Mouse (Mus musculus): ENCODE data around the gene Trpm7. TPM values are rescaled to one million over a fixed set of nuclear protein-coding genes. Genes with fewer than 3 reads are reported as not detected.

Trpm7 gene
- polyA plus RNA-seq, 1 experiment = 34.5 TPM

DNA sequence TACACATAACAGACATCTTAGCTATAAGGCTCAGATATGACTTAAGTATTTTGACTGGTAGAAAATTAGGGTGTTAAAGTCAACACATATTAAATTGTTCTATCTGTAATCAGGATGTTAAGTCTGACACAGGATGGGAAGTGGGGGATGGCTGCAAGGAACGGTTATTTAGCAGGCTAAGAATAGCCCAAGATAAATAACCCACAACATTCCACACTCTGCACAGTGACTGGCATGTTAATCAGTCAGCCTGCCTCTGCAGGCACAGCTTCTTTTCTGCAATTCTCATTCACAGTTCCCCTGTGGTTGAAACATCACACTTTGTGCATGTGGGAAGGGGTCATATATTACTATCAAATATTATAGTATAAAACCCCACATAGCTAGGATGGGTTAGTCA lies 60.2 kb downstream of the Trpm7 start:
- DNase-seq (ENCODE audit: low read depth) = peak; percentile 11
- no peak for TF ChIP-seq CTCF (IDR thresholded peaks at IDR 0.05; ENCODE audit: borderline replicate concordance, extremely low read depth, insufficient read depth, insufficient read length)
- TF ChIP-seq POLR2A (IDR thresholded peaks at IDR 0.05; ENCODE audit: borderline replicate concordance, extremely low read depth, insufficient read depth, insufficient read length, poor library complexity, severe bottlenecking) = no peak

DNA sequence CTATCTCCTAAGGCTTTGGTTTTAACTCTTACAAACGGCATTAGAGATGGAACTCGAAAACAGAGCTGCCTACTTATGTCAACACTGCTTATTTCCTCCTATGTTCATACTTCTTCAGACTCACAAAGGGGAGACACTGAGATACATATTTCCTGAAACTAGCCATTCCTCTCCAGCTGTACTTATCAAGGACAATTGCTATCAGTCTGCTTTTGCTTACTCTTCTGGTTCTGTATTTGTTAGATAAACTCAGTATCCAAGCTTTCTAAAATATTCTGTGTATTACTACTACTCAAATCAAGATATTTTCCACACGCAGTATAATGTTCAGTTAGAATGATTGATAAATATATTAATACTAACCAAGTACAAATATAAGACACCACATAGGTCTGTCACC lies 74.0 kb downstream of the Trpm7 start:
- no peak for DNase-seq (ENCODE audit: low read depth)
- no peak for TF ChIP-seq CTCF (IDR thresholded peaks at IDR 0.05; ENCODE audit: borderline replicate concordance, extremely low read depth, insufficient read depth, insufficient read length)
- TF ChIP-seq POLR2A (IDR thresholded peaks at IDR 0.05; ENCODE audit: borderline replicate concordance, extremely low read depth, insufficient read depth, insufficient read length, poor library complexity, severe bottlenecking) = no peak

DNA sequence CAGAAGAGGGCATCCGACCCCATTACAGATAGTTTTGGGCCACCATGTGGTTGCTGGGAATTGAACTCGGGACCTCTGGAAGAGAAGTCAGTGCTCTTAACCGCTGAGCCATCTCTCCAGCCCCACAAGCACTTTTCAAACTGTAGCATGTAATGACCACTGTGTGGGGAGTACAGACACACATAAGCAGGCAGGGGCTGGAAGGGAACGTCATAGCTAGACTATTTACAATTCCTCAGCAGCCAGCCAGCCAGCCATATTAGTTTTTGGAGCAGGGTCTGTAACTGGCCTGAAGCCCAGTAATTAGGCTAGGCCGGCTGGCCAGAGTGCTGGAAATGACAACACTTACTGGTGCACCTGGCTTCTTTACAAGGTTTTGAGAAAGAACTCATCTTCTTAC lies 77.6 kb downstream of the Trpm7 start:
- TF ChIP-seq CTCF (IDR thresholded peaks at IDR 0.05; ENCODE audit: borderline replicate concordance, extremely low read depth, insufficient read depth, insufficient read length) (no peak), POLR2A (IDR thresholded peaks at IDR 0.05; ENCODE audit: borderline replicate concordance, extremely low read depth, insufficient read depth, insufficient read length, poor library complexity, severe bottlenecking) (no peak)

DNA sequence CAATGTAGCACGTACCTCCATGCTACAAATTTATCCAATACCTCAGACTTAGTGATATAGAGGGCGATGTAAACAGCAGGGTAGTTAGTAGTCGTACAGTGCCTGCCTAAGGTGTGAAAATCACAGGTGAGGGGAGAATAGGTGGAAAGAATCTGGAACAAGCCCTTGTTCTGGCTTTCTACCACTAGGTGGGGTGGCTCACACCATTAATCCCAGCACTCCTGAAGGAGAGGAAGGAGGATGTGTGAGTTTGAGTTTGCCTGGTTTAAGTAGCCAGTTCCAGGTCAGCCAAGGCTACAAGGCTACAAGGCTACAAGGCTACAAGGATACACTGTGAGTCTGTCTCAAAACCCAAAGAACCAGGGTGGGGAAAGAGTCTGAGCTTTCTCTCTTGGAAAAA lies 80.3 kb downstream of the Trpm7 start:
- TF ChIP-seq CTCF (IDR thresholded peaks at IDR 0.05; ENCODE audit: borderline replicate concordance, extremely low read depth, insufficient read depth, insufficient read length) (peak; percentile 36; the same call in 1 of the 2 replicates), POLR2A (IDR thresholded peaks at IDR 0.05; ENCODE audit: borderline replicate concordance, extremely low read depth, insufficient read depth, insufficient read length, poor library complexity, severe bottlenecking) (no peak)
- peak; percentile 6 for DNase-seq (ENCODE audit: low read depth)

More for the DNA sequence above, 77.6 kb downstream of the Trpm7 start:
- DNase-seq (ENCODE audit: low read depth) = peak; percentile 28

DNA sequence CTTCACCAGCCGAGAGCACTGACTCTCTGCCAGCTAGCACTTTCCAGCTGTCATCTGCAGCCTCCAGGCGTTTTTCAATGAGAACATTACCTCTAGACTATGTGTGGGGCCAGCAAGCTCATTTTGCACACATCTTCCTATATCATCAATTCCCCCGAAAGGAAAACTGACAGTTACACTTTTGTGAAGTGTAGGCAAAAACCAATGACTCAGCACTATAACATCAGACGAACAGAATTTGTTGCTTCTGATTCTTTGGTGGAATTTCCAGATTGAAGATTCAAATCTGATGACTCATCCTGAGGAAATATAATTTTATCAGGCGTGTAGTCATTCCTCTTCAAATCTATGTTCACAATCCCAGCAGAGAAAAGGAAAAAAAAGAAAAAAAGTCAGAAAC lies 83.4 kb downstream of the Trpm7 start:
- no peak for TF ChIP-seq POLR2A (IDR thresholded peaks at IDR 0.05; ENCODE audit: borderline replicate concordance, extremely low read depth, insufficient read depth, insufficient read length, poor library complexity, severe bottlenecking)
- no peak for TF ChIP-seq CTCF (IDR thresholded peaks at IDR 0.05; ENCODE audit: borderline replicate concordance, extremely low read depth, insufficient read depth, insufficient read length)
- DNase-seq (ENCODE audit: low read depth) = no peak

DNA sequence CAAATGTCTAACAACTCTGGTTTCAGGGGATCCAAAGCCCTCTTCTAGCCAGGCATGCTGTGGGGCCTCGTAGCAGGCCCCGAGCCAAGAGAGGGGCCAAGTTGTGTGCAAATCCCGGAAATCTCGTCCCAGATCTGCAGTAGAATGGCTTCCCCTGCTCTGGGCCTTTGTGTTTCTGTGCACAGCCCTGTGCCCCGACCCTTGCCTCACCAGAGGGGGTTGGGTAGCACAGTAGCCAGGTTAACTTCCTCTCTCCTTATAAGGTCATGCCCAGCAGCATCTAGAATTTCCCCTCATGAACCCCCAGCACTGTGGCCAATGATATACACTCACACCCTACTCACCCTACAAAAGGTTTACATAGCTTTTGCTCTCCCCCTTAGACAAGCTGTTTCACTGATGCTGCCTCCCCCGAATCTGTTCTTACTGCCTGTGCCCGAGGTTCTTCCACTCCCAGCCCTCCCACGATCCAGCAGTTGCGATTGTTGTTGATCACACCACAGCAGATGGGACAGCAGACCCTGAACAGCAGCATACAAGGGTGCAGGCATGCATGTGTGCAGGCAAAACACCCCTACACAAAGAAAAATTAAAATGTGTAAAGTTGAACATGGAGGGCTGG lies 88.2 kb downstream of the Trpm7 start:
- TF ChIP-seq POLR2A (IDR thresholded peaks at IDR 0.05; ENCODE audit: borderline replicate concordance, extremely low read depth, insufficient read depth, insufficient read length, poor library complexity, severe bottlenecking) = no peak
- TF ChIP-seq CTCF (IDR thresholded peaks at IDR 0.05; ENCODE audit: borderline replicate concordance, extremely low read depth, insufficient read depth, insufficient read length) = no peak
- DNase-seq (ENCODE audit: low read depth) = peak; percentile 19

DNA sequence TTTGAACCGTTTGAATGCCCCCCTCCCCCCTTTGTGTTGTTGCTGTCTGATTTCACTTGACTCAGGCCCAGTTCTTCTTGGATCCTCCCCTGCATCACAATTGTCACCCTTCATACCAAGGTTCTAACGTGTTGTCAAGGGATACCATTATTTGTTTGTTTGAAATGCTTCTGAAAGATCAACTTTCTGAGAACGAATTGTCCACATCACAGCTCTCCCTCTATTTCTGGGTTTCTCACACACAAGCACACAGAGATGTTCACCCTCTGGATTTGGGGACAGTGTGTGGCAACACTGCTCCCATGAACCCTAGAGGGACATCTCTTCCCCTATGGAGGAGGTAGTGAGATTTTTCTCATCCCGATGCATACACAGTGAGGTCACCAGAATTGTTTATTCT lies 92.7 kb downstream of the Trpm7 start, which contains the start of gene Usp50:
Gene Usp50 (minus strand): TSS at position 101 of the 400 bp plus-strand sequence.
- TF ChIP-seq POLR2A (IDR thresholded peaks at IDR 0.05; ENCODE audit: borderline replicate concordance, extremely low read depth, insufficient read depth, insufficient read length, poor library complexity, severe bottlenecking) = no peak
- no peak for TF ChIP-seq CTCF (IDR thresholded peaks at IDR 0.05; ENCODE audit: borderline replicate concordance, extremely low read depth, insufficient read depth, insufficient read length)
- DNase-seq (ENCODE audit: low read depth) = no peak

DNA sequence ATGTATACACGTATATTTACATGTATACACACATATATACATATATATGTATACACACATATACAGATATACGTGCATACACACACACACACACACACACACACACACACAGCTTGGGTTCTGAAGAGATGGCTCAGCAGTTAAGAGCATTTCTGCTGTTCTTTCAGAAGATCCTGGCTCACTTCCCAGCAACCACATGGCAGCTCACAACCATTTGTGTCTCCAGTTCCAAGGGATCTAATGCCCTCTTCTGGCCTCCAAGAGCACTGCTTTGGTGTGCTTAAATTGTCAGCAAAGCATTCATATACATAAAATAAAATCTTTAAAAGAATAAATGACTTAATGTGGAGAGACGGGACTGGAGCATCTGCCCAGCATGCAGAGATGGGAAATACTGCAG lies 93.6 kb downstream of the Trpm7 start:
- no peak for TF ChIP-seq POLR2A (IDR thresholded peaks at IDR 0.05; ENCODE audit: borderline replicate concordance, extremely low read depth, insufficient read depth, insufficient read length, poor library complexity, severe bottlenecking)
- TF ChIP-seq CTCF (IDR thresholded peaks at IDR 0.05; ENCODE audit: borderline replicate concordance, extremely low read depth, insufficient read depth, insufficient read length) = peak; percentile 37; the same call in 1 of the 2 replicates
- peak; percentile 94 for DNase-seq (ENCODE audit: low read depth)

DNA sequence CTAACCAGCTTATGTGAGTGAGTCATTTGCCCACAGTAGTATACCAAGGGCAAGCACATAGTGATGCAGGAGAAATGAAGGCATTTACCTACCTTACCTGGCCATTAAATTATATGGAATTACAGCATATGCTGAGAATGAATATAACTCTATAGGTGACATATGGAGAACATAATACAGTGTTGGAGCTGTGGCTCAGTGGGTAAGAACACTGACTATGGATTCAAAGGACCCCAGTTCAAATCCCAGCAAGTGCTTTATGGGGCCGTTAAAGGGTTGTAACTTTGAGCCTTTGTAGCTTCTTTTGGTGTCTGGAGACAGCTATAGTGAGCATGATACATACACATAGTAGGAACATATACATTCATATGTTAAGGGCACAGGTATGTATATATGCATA lies 94.6 kb downstream of the Trpm7 start:
- TF ChIP-seq POLR2A (IDR thresholded peaks at IDR 0.05; ENCODE audit: borderline replicate concordance, extremely low read depth, insufficient read depth, insufficient read length, poor library complexity, severe bottlenecking) (no peak), CTCF (IDR thresholded peaks at IDR 0.05; ENCODE audit: borderline replicate concordance, extremely low read depth, insufficient read depth, insufficient read length) (no peak)
- no peak for DNase-seq (ENCODE audit: low read depth)

DNA sequence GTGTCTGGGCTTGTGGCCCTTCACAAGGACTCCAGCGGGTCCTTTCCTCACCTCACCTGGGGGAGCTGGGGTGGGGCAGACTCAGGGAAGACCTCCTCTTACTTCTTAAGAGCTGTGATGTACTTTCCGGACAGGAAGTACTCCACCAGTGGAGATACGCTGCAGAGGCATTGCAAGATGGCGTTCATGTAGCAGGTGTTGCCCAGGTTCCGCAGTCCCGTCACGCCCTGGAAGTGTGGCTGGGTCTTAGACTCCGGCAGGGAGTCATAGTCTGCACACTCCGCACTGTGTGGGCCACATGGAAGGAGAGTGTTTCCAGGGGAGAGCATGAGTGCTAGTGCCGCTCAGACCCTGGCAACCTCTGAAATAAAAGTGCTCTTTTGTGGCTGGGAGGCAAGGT lies 95.7 kb downstream of the Trpm7 start:
- TF ChIP-seq CTCF (IDR thresholded peaks at IDR 0.05; ENCODE audit: borderline replicate concordance, extremely low read depth, insufficient read depth, insufficient read length) = no peak
- no peak for TF ChIP-seq POLR2A (IDR thresholded peaks at IDR 0.05; ENCODE audit: borderline replicate concordance, extremely low read depth, insufficient read depth, insufficient read length, poor library complexity, severe bottlenecking)
- no peak for DNase-seq (ENCODE audit: low read depth)

DNA sequence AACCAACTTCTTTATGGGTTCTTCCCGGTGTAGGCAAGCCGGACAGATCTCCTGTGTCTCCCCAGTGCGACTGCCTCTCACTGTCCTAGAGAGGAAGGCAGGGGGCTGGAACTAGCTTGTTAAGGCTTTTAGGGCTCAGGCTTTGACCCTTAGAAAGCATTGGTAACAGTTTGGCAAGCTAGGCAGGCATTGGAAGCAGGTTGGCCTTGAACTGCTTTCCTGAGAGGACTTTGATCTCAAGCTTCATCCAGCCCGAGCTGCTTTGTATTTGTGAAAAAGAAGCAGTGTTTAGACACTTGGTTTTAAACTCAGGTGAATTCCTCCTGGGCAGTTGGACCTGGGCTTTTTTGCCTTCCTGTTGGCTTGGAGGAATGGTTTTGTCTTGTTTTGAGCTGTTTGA lies 97.2 kb downstream of the Trpm7 start:
- no peak for DNase-seq (ENCODE audit: low read depth)
- TF ChIP-seq POLR2A (IDR thresholded peaks at IDR 0.05; ENCODE audit: borderline replicate concordance, extremely low read depth, insufficient read depth, insufficient read length, poor library complexity, severe bottlenecking) = no peak
- no peak for TF ChIP-seq CTCF (IDR thresholded peaks at IDR 0.05; ENCODE audit: borderline replicate concordance, extremely low read depth, insufficient read depth, insufficient read length)

DNA sequence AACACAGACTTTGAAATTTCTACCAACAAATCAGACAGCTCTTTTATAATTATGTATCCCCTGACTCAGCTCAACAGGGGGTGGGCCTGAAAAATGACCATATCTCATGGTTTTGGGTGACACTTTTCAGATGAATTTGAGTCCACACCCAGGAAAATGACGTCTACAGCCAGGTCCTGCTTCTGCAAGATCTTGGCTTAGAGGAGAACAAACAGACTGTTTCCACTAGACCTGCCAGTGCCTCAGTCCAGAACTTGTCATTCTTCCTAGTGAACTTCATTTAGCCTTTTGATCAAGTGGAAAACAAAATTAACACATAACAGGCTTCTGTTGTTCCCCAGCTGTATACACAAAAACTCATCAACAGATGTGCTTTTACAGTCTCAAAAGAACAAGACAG lies 99.6 kb downstream of the Trpm7 start:
- TF ChIP-seq POLR2A (IDR thresholded peaks at IDR 0.05; ENCODE audit: borderline replicate concordance, extremely low read depth, insufficient read depth, insufficient read length, poor library complexity, severe bottlenecking) = no peak
- TF ChIP-seq CTCF (IDR thresholded peaks at IDR 0.05; ENCODE audit: borderline replicate concordance, extremely low read depth, insufficient read depth, insufficient read length) = no peak
- no peak for DNase-seq (ENCODE audit: low read depth)

Data from brain, embryonic 14.5 days (tissue).